Mouse (Mus musculus) embryonic facial prominence, embryonic 11.5 days (tissue): Measurements from ENCODE around the gene Tfb2m. TPM values are rescaled to one million over a fixed set of nuclear protein-coding genes. Genes with fewer than 3 reads are reported as not detected.

ENCODE experiments used
- ATAC-seq: fragments of 200-750 bp; cut with Nextera tagmentation; replicated peaks from 2 replicates; pipeline ENCODE4 v1.8.0; 2017; ENCODE audit warnings: low read depth; ENCODE audit not compliant: insufficient number of reproducible peaks, low FRiP score, low TSS enrichment
- DNase-seq: peaks from one replicate; pipeline ENCODE4 v3.0.0-alpha.2; 2015; ENCODE audit warnings: low spot score
- H3K27ac ChIP-seq: fragments of 300-500 bp; sonication (generic); replicated peaks from 2 replicates; pipeline ENCODE4 v1.5.1; 2014; ENCODE audit warnings: mild to moderate bottlenecking, low read depth, low read length, control low read depth
- H3K27me3 ChIP-seq: fragments of 300-500 bp; sonication (generic); 2 replicates; pipeline ENCODE4 v1.6.1; 2014; ENCODE audit warnings: mild to moderate bottlenecking, low read length, moderate library complexity, mixed read lengths; ENCODE audit not compliant: control insufficient read depth, insufficient read depth
- H3K36me3 ChIP-seq: fragments of 300-500 bp; sonication (generic); replicated peaks from 2 replicates; pipeline ENCODE4 v1.6.1; 2014; ENCODE audit warnings: low read depth, mild to moderate bottlenecking, low read length, moderate library complexity, mixed read lengths; ENCODE audit not compliant: control insufficient read depth, insufficient read depth
- H3K4me1 ChIP-seq: fragments of 300-500 bp; sonication (generic); 2 replicates; pipeline ENCODE4 v1.6.1; 2014; ENCODE audit warnings: low read length, mixed read lengths; ENCODE audit not compliant: control insufficient read depth, insufficient read depth
- H3K4me2 ChIP-seq: fragments of 300-500 bp; sonication (generic); 2 replicates; pipeline ENCODE4 v1.6.1; 2014; ENCODE audit warnings: low read depth, mild to moderate bottlenecking, control low read depth, low read length, moderate library complexity
- H3K4me3 ChIP-seq: fragments of 300-500 bp; sonication (generic); 2 replicates; pipeline ENCODE4 v1.5.1; 2014; ENCODE audit warnings: low read depth, low read length, control low read depth
- H3K9ac ChIP-seq: fragments of 300-500 bp; sonication (generic); replicated peaks from 2 replicates; pipeline ENCODE4 v1.6.1; 2014; ENCODE audit warnings: mild to moderate bottlenecking, control low read depth, low read length
- H3K9me3 ChIP-seq: fragments of 300-500 bp; sonication (generic); replicated peaks from 2 replicates; pipeline ENCODE4 v1.6.1; 2016; ENCODE audit warnings: mild to moderate bottlenecking, low read length, inconsistent platforms, mixed read lengths; ENCODE audit not compliant: control insufficient read depth
- WGBS: fragments of 180-500 bp; shearing (Covaris S2); extraction: QIAGEN DNeasy Blood & Tissue Kit; methylation state at CpG from one replicate; pipeline ENCODE4 v1.1.7; 2014; 5-methylcytosine and 5-hydroxymethylcytosine counted together
- polyA plus RNA-seq: library from polyadenylated mRNA; unstranded; fragments of >200 nt; fragmentation: Nextera tagmentation; extraction: Ambion mirVana; gene quantifications from 2 replicates; pipeline ENCODE4 v1.2.1, GENCODE M21; 2014

Tfb2m gene
- polyA plus RNA-seq, 1 experiment from 2014 or later, result 38.5 TPM

- DNase-seq, result no peak
- Histone ChIP-seq H3K27me3 (no peaks in the 10 kb centered on the region), H3K4me1 (no peaks in the 10 kb centered on the region), H3K4me2 (no peak overlapping the region), H3K9ac (no peak overlapping the region), H3K4me3 (no peak overlapping the region), H3K27ac (no peak overlapping the region), H3K9me3 (no peaks in the 10 kb centered on the region), H3K36me3 (no peaks in the 10 kb centered on the region)
- no peak for ATAC-seq
- 82% methylated on average over 5 of the region's 5 CpGs for WGBS
Measured at GRCm38 (mm10) chr1:179553197-179553948, 7.3 kb upstream of the Tfb2m start.

GRCm38 (mm10) chr1:179552751-179553150 lies 6.7 kb upstream of the Tfb2m start:
- 49% methylated on average over 7 of the region's 7 CpGs for WGBS
- Histone ChIP-seq H3K4me2 (no peak overlapping the region), H3K36me3 (no peaks in the 10 kb centered on the region), H3K9ac (no peak overlapping the region), H3K4me3 (no peak overlapping the region), H3K27ac (no peak overlapping the region), H3K4me1 (no peaks in the 10 kb centered on the region), H3K27me3 (no peaks in the 10 kb centered on the region), H3K9me3 (no peaks in the 10 kb centered on the region)
- ATAC-seq, result no peak
- DNase-seq, result no peak

GRCm38 (mm10) chr1:179551921-179552320 lies 5.9 kb upstream of the Tfb2m start:
- Histone ChIP-seq H3K9ac (no peak overlapping the region), H3K4me3 (no peak overlapping the region), H3K27ac (no peak overlapping the region), H3K4me1 (no peaks in the 10 kb centered on the region), H3K4me2 (no peak overlapping the region), H3K27me3 (no peaks in the 10 kb centered on the region), H3K9me3 (no peaks in the 10 kb centered on the region), H3K36me3 (no peaks in the 10 kb centered on the region)
- DNase-seq (no peak), ATAC-seq (no peak)
- 83% methylated on average over 4 of the region's 4 CpGs for WGBS

- Histone ChIP-seq H3K4me2 (no peak overlapping the region), H3K4me1 (no peaks in the 10 kb centered on the region), H3K36me3 (no peaks in the 10 kb centered on the region), H3K27ac (no peak overlapping the region), H3K9me3 (no peaks in the 10 kb centered on the region), H3K9ac (no peak overlapping the region), H3K4me3 (no peak overlapping the region), H3K27me3 (no peaks in the 10 kb centered on the region)
- no peak for DNase-seq
- no peak for ATAC-seq
- WGBS, result 90% methylated on average over 3 of the region's 3 CpGs
Measured at GRCm38 (mm10) chr1:179551336-179551735, 5.3 kb upstream of the Tfb2m start.

GRCm38 (mm10) chr1:179548996-179549752 lies 3.1 kb upstream of the Tfb2m start:
- Histone ChIP-seq H3K27ac (no peak overlapping the region), H3K36me3 (no peaks in the 10 kb centered on the region), H3K4me1 (no peaks in the 10 kb centered on the region), H3K4me2 (no peak overlapping the region), H3K4me3 (no peak overlapping the region), H3K9me3 (no peaks in the 10 kb centered on the region), H3K27me3 (no peaks in the 10 kb centered on the region), H3K9ac (no peak overlapping the region)
- WGBS, result 88% methylated on average over 5 of the region's 5 CpGs
- ATAC-seq (no peak), DNase-seq (no peak)

- no peak for ATAC-seq
- Histone ChIP-seq H3K4me3 (no peak overlapping the region), H3K9ac (0 out of 2 replicates have a peak overlapping the region, but pooled peaks have one; percentile 2), H3K27ac (no peak overlapping the region), H3K36me3 (no peaks in the 10 kb centered on the region), H3K27me3 (no peaks in the 10 kb centered on the region), H3K4me1 (no peaks in the 10 kb centered on the region), H3K4me2 (no peak overlapping the region), H3K9me3 (no peaks in the 10 kb centered on the region)
- 64% methylated on average over 11 of the region's 11 CpGs for WGBS
- no peak for DNase-seq
Measured at GRCm38 (mm10) chr1:179548220-179548619, 2.2 kb upstream of the Tfb2m start.

- Histone ChIP-seq H3K36me3 (no peaks in the 10 kb centered on the region), H3K27me3 (no peaks in the 10 kb centered on the region), H3K4me2 (peak overlapping the region; percentile 62), H3K4me1 (no peaks in the 10 kb centered on the region), H3K27ac (no peak overlapping the region), H3K9me3 (no peaks in the 10 kb centered on the region), H3K9ac (peak overlapping the region; percentile 29; the same call in 1 of the 2 replicates), H3K4me3 (peak overlapping the region; percentile 73)
- 16% methylated on average over 5 of the region's 5 CpGs for WGBS
- DNase-seq (peak; percentile 19), ATAC-seq (no peak)
Measured at GRCm38 (mm10) chr1:179547176-179547575, 1.1 kb upstream of the Tfb2m start.

GRCm38 (mm10) chr1:179546551-179546917 lies 467 bp upstream of the Tfb2m start:
- under 1% methylated on average over 43 of the region's 44 CpGs for WGBS

More at GRCm38 (mm10) chr1:179546551-179546917, 467 bp upstream of the Tfb2m start:
- Histone ChIP-seq H3K36me3 (no peaks in the 10 kb centered on the region), H3K4me3 (peak overlapping the region; percentile 73), H3K27ac (peak overlapping the region; percentile 85), H3K9ac (peak overlapping the region; percentile 73), H3K27me3 (no peaks in the 10 kb centered on the region), H3K4me1 (no peaks in the 10 kb centered on the region), H3K9me3 (no peaks in the 10 kb centered on the region), H3K4me2 (peak overlapping the region; percentile 62)
- DNase-seq, result no peak
- ATAC-seq, result peak; percentile 90
